Comparison of ENCODE assay signal across 19 mouse cellular contexts in genomic region chr4:70278057-70278456, GRCm38 (mm10).
A peak's percentile ranks its signal among the peaks of the same experiment; 100 is the strongest.
DNase-seq lines count a peak whose midpoint lies in the region; ATAC-seq and TF ChIP-seq lines count a peak whose summit lies in the region.
"Had no signal": no experiment of that assay in that cellular context is flagged by ENCODE, and none has a peak within 500 bp of the region (broad histone marks: within the 10 kb centered on the region; RNA-seq: fewer than 3 reads in every experiment).

No protein-coding gene starts in this region.

- peak; percentile 20; the same call in 1 of the 2 replicates for ATAC-seq in forebrain, embryonic 13.5 days
- no peak for ATAC-seq in hindbrain, postnatal 0 days
- ATAC-seq in hindbrain, embryonic 14.5 days (ENCODE audit: low FRiP score) = no peak
- ATAC-seq in lung, embryonic 14.5 days (ENCODE audit: insufficient read depth) = no peak
- 0 out of 2 replicates have a peak, but pooled peaks have one; percentile 54 for ATAC-seq in megakaryocyte progenitor cell, adult 5-6 weeks (replicated peaks; ENCODE audit: poor library complexity)
- ATAC-seq: intestine, embryonic 16.5 days; liver, embryonic 12.5 days had no signal

- peaks cover 50% of the 10 kb centered on the region for H3K36me3 ChIP-seq in forebrain, embryonic 13.5 days (ENCODE audit: poor library complexity, severe bottlenecking)
- peaks cover 83% of the 10 kb centered on the region for H3K36me3 ChIP-seq in forebrain, embryonic 10.5 days (replicated peaks)
- 0 out of 2 replicates have a peak, but pooled peaks cover 3% of the 10 kb centered on the region for H3K36me3 ChIP-seq in hindbrain, postnatal 0 days (ENCODE audit: insufficient read depth, low read length)
- peaks cover 39% of the 10 kb centered on the region for H3K36me3 ChIP-seq in hindbrain, embryonic 14.5 days (replicated peaks; ENCODE audit: control insufficient read depth, insufficient read depth)
- H3K36me3 ChIP-seq in lung, embryonic 14.5 days (ENCODE audit: insufficient read depth) = peaks cover 35% of the 10 kb centered on the region

- no peak overlapping the region for H3K4me3 ChIP-seq in forebrain, embryonic 13.5 days
- H3K4me3 ChIP-seq in forebrain, embryonic 10.5 days = no peak overlapping the region
- no peak overlapping the region for H3K4me3 ChIP-seq in hindbrain, postnatal 0 days (ENCODE audit: low read length)
- H3K4me3 ChIP-seq in hindbrain, embryonic 14.5 days (replicated peaks; ENCODE audit: low read length) = no peak overlapping the region
- H3K4me3 ChIP-seq in lung, embryonic 14.5 days (ENCODE audit: low read depth, low read length) = no peak overlapping the region
- H3K4me3 ChIP-seq: embryonic facial prominence, embryonic 10.5 days; gastrocnemius, adult 2 months; heart, embryonic 15.5 days; limb, embryonic 10.5 days; liver, embryonic 12.5 days; neural tube, embryonic 12.5 days had no signal

- no peak for DNase-seq in forebrain, embryonic 10.5 days (ENCODE audit: extremely low spot score, low spot score)
- no peak for DNase-seq in hindbrain, postnatal 0 days (ENCODE audit: low spot score)
- DNase-seq in hindbrain, embryonic 14.5 days (ENCODE audit: low spot score) = no peak
- no peak for DNase-seq in lung, embryonic 14.5 days
- DNase-seq in lung, postnatal 36 days = no peak
- no peak for DNase-seq in lung, postnatal 10 days
- DNase-seq: cerebellum, adult 8-10 months; gastrocnemius, adult 2 months; heart, adult 18-20 months; kidney, postnatal 14 days; right cerebral cortex, postnatal 4 days had no signal

- H3K9ac ChIP-seq in forebrain, embryonic 13.5 days = no peak overlapping the region
- no peak overlapping the region for H3K9ac ChIP-seq in hindbrain, postnatal 0 days (replicated peaks; ENCODE audit: low read length)
- no peak overlapping the region for H3K9ac ChIP-seq in hindbrain, embryonic 14.5 days
- H3K9ac ChIP-seq in lung, embryonic 14.5 days = no peak overlapping the region
- H3K9ac ChIP-seq: heart, embryonic 15.5 days; liver, embryonic 12.5 days; neural tube, embryonic 12.5 days had no signal

- 94% methylated on average over 3 of the region's 3 CpGs for WGBS in forebrain, embryonic 13.5 days
- 92% methylated on average over 3 of the region's 3 CpGs for WGBS in forebrain, embryonic 10.5 days
- 87% methylated on average over 3 of the region's 3 CpGs for WGBS in hindbrain, postnatal 0 days
- WGBS in hindbrain, embryonic 14.5 days = 94% methylated on average over 3 of the region's 3 CpGs
- 92% methylated on average over 3 of the region's 3 CpGs for WGBS in lung, embryonic 14.5 days

- H3K9me3 ChIP-seq in forebrain, embryonic 13.5 days (replicated peaks) = no peaks in the 10 kb centered on the region
- no peaks in the 10 kb centered on the region for H3K9me3 ChIP-seq in forebrain, embryonic 10.5 days
- H3K9me3 ChIP-seq in hindbrain, postnatal 0 days (ENCODE audit: low read length) = no peaks in the 10 kb centered on the region
- no peaks in the 10 kb centered on the region for H3K9me3 ChIP-seq in hindbrain, embryonic 14.5 days (ENCODE audit: control insufficient read depth, low read length)
- H3K9me3 ChIP-seq in lung, embryonic 14.5 days (ENCODE audit: low read depth, low read length) = no peaks in the 10 kb centered on the region
- H3K9me3 ChIP-seq: embryonic facial prominence, embryonic 10.5 days; heart, embryonic 15.5 days; limb, embryonic 10.5 days; liver, embryonic 12.5 days; neural tube, embryonic 12.5 days had no signal

- H3K27me3 ChIP-seq in forebrain, embryonic 13.5 days = no peaks in the 10 kb centered on the region
- no peaks in the 10 kb centered on the region for H3K27me3 ChIP-seq in forebrain, embryonic 10.5 days (ENCODE audit: poor library complexity, severe bottlenecking)
- H3K27me3 ChIP-seq in hindbrain, postnatal 0 days (ENCODE audit: insufficient read depth, low read length) = no peaks in the 10 kb centered on the region
- H3K27me3 ChIP-seq in hindbrain, embryonic 14.5 days (ENCODE audit: control insufficient read depth, insufficient read depth, low read length) = no peaks in the 10 kb centered on the region
- no peaks in the 10 kb centered on the region for H3K27me3 ChIP-seq in lung, embryonic 14.5 days (ENCODE audit: insufficient read depth, low read length)
- H3K27me3 ChIP-seq: heart, embryonic 15.5 days; liver, embryonic 12.5 days; neural tube, embryonic 12.5 days had no signal

- no peak overlapping the region for H3K27ac ChIP-seq in forebrain, embryonic 13.5 days
- no peak overlapping the region for H3K27ac ChIP-seq in forebrain, embryonic 10.5 days
- H3K27ac ChIP-seq in hindbrain, postnatal 0 days = no peak overlapping the region
- no peak overlapping the region for H3K27ac ChIP-seq in hindbrain, embryonic 14.5 days
- H3K27ac ChIP-seq in lung, embryonic 14.5 days (ENCODE audit: low read depth) = no peak overlapping the region
- H3K27ac ChIP-seq: embryonic facial prominence, embryonic 10.5 days; gastrocnemius, adult 2 months; heart, embryonic 15.5 days; limb, embryonic 10.5 days; liver, embryonic 12.5 days; neural tube, embryonic 12.5 days had no signal

- no peak overlapping the region for H3K4me2 ChIP-seq in forebrain, embryonic 13.5 days
- H3K4me2 ChIP-seq in hindbrain, postnatal 0 days (ENCODE audit: low read depth, low read length) = no peak overlapping the region
- no peak overlapping the region for H3K4me2 ChIP-seq in hindbrain, embryonic 14.5 days (replicated peaks)
- H3K4me2 ChIP-seq in lung, embryonic 14.5 days = no peak overlapping the region
- H3K4me2 ChIP-seq: heart, embryonic 15.5 days; liver, embryonic 12.5 days; neural tube, embryonic 12.5 days had no signal

- H3K4me1 ChIP-seq in forebrain, embryonic 13.5 days = no peaks in the 10 kb centered on the region
- no peaks in the 10 kb centered on the region for H3K4me1 ChIP-seq in forebrain, embryonic 10.5 days
- H3K4me1 ChIP-seq in hindbrain, postnatal 0 days (ENCODE audit: insufficient read depth, low read length) = no peaks in the 10 kb centered on the region
- H3K4me1 ChIP-seq in hindbrain, embryonic 14.5 days (replicated peaks; ENCODE audit: control insufficient read depth, insufficient read depth, low read length) = no peaks in the 10 kb centered on the region
- H3K4me1 ChIP-seq in lung, embryonic 14.5 days (ENCODE audit: insufficient read depth) = no peaks in the 10 kb centered on the region
- H3K4me1 ChIP-seq: embryonic facial prominence, embryonic 10.5 days; heart, embryonic 15.5 days; limb, embryonic 10.5 days; liver, embryonic 12.5 days; neural tube, embryonic 12.5 days had no signal

- TF ChIP-seq CTCF in hindbrain, postnatal 0 days (IDR thresholded peaks at IDR 0.05; ENCODE audit: low read depth) = peak; percentile 40
- 0 out of 2 replicates have a peak, but pooled peaks have one; percentile 19 for TF ChIP-seq CTCF in lung, embryonic 14.5 days (IDR thresholded peaks at IDR 0.05; ENCODE audit: low read depth)

Comparison
In these comparisons a context has a peak if more than half of its experiments do, and no peak if none do; other contexts are left out.
1. ATAC-seq: peak in forebrain, embryonic 13.5 days (single experiment) and megakaryocyte progenitor cell, adult 5-6 weeks (single experiment); none in hindbrain, postnatal 0 days (single experiment), hindbrain, embryonic 14.5 days (single experiment) and lung, embryonic 14.5 days (single experiment).